In the genomic region with DNA sequence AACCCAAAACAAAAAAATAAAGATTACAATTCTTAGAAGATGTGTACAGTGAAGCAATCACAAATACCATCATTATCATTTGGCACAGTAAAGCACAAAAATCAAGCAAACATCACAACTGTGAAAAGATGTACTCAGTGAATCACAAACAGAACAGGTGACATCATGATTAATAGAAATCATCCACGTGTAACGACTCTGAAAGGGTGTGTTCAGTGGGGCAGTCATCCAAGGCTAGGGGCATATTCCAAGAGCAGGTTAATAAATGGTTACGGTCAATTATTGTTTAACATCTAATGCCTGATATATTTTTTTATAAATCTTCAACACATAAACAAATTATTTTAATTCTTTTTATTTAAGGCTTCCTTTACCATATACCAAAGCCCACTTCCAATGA, we compare ENCODE assay signal across 24 mouse cellular contexts. TPM values are rescaled to one million over a fixed set of nuclear protein-coding genes. Genes with fewer than 3 reads are reported as not detected.
DNase-seq lines count a peak whose midpoint lies in the region; ATAC-seq lines count a peak whose summit lies in the region.
"Had no signal": no experiment of that assay in that cellular context is flagged by ENCODE, and none has a peak within 500 bp of the region (broad histone marks: within the 10 kb centered on the region; RNA-seq: fewer than 3 reads in every experiment).

No protein-coding gene starts in this region.

- no peaks in the 10 kb centered on the region for H3K27me3 ChIP-seq in kidney, embryonic 15.5 days
- H3K27me3 ChIP-seq in kidney, embryonic 16.5 days (ENCODE audit: insufficient read depth, low read length) = no peaks in the 10 kb centered on the region
- H3K27me3 ChIP-seq: forebrain, embryonic 13.5 days; heart, embryonic 13.5 days had no signal

- H3K9me3 ChIP-seq in kidney, embryonic 15.5 days (replicated peaks) = no peaks in the 10 kb centered on the region
- no peaks in the 10 kb centered on the region for H3K9me3 ChIP-seq in kidney, embryonic 16.5 days (ENCODE audit: low read length)
- H3K9me3 ChIP-seq: forebrain, embryonic 10.5 days; forebrain, embryonic 13.5 days; heart, embryonic 10.5 days; heart, embryonic 13.5 days had no signal

- 88% methylated on average over 3 of the region's 3 CpGs for WGBS in kidney, embryonic 15.5 days
- 88% methylated on average over 3 of the region's 3 CpGs for WGBS in kidney, embryonic 16.5 days

- H3K4me3 ChIP-seq in kidney, embryonic 15.5 days (replicated peaks) = no peak overlapping the region
- H3K4me3 ChIP-seq in kidney, embryonic 16.5 days (ENCODE audit: low read length) = no peak overlapping the region
- H3K4me3 ChIP-seq: forebrain, embryonic 10.5 days; forebrain, embryonic 13.5 days; heart, adult 2 months; heart, embryonic 10.5 days; heart, embryonic 13.5 days had no signal

- H3K4me1 ChIP-seq in kidney, embryonic 15.5 days = no peaks in the 10 kb centered on the region
- H3K4me1 ChIP-seq in kidney, embryonic 16.5 days (ENCODE audit: insufficient read depth, low read length) = no peaks in the 10 kb centered on the region
- H3K4me1 ChIP-seq: forebrain, embryonic 10.5 days; forebrain, embryonic 13.5 days; heart, embryonic 10.5 days; heart, embryonic 13.5 days had no signal

- H3K4me2 ChIP-seq in kidney, embryonic 15.5 days = no peak overlapping the region
- no peak overlapping the region for H3K4me2 ChIP-seq in kidney, embryonic 16.5 days (replicated peaks; ENCODE audit: low read depth, low read length)
- H3K4me2 ChIP-seq: forebrain, embryonic 13.5 days; heart, embryonic 13.5 days; hindbrain, embryonic 14.5 days had no signal

- H3K9ac ChIP-seq in kidney, embryonic 15.5 days = no peak overlapping the region
- no peak overlapping the region for H3K9ac ChIP-seq in kidney, embryonic 16.5 days (replicated peaks; ENCODE audit: low read length)
- H3K9ac ChIP-seq: forebrain, embryonic 13.5 days; heart, embryonic 13.5 days; hindbrain, embryonic 14.5 days had no signal

- no peaks in the 10 kb centered on the region for H3K36me3 ChIP-seq in kidney, embryonic 15.5 days
- no peaks in the 10 kb centered on the region for H3K36me3 ChIP-seq in kidney, embryonic 16.5 days (ENCODE audit: insufficient read depth, low read length)
- H3K36me3 ChIP-seq: forebrain, embryonic 10.5 days; heart, embryonic 10.5 days; heart, embryonic 13.5 days had no signal

- ATAC-seq in kidney, embryonic 15.5 days (replicated peaks; ENCODE audit: low FRiP score) = no peak
- ATAC-seq in kidney, embryonic 16.5 days (ENCODE audit: low FRiP score, low TSS enrichment) = no peak
- ATAC-seq: activated CD4-positive, CD25-positive, alpha-beta regulatory T cell, adult 4 months; forebrain, embryonic 13.5 days; forebrain, embryonic 16.5 days had no signal

- peak; percentile 59 for DNase-seq in kidney, adult 11 months
- peak; percentile 91 for DNase-seq in kidney, adult 9 months
- peak; percentile 66 for DNase-seq in kidney, postnatal 14 days
- DNase-seq in cerebellum, adult 18-20 months = no peak
- DNase-seq: adrenal gland, adult 8-10 months; adrenal gland, postnatal 25 days; cerebellum, adult 11-12 months; cerebellum, adult 9-10 months; cerebellum, postnatal 14 days; gastrocnemius, postnatal 10 days; gastrocnemius, postnatal 36 days; heart, adult 2 months; heart, postnatal 14 days; heart, postnatal 4 days had no signal

- H3K27ac ChIP-seq in kidney, embryonic 15.5 days = no peak overlapping the region
- no peak overlapping the region for H3K27ac ChIP-seq in kidney, embryonic 16.5 days (ENCODE audit: low read length)
- H3K27ac ChIP-seq: forebrain, embryonic 10.5 days; forebrain, embryonic 13.5 days; heart, adult 2 months; heart, embryonic 10.5 days; heart, embryonic 13.5 days; hindbrain, embryonic 14.5 days had no signal

RNA-seq across cellular contexts. Expression of a gene that starts 44.9 kb away (rescaled TPM):
- 7.8 and 7.9 TPM in 2 replicates for polyA plus RNA-seq in kidney, embryonic 15.5 days (2015; fragmentation: Nextera tagmentation; extraction: Ambion mirVana)
- 8.0 and 8.3 TPM in 2 replicates for polyA plus RNA-seq in kidney, embryonic 16.5 days (2015; fragmentation: Nextera tagmentation; extraction: Ambion mirVana)

RNA-seq across cellular contexts. Expression of a gene that starts 47.6 kb away (rescaled TPM):
- 0.57 and 0.61 TPM in 2 replicates for polyA plus RNA-seq in kidney, embryonic 15.5 days (2015; fragmentation: Nextera tagmentation; extraction: Ambion mirVana)
- polyA plus RNA-seq in kidney, embryonic 16.5 days (2015; fragmentation: Nextera tagmentation; extraction: Ambion mirVana) = 0.76 and 1.4 TPM in 2 replicates
- polyA plus RNA-seq: heart, embryonic 16.5 days had no signal

RNA-seq across cellular contexts. Expression of a gene that starts 50.4 kb away (rescaled TPM):
- 0.84 and 1.2 TPM in 2 replicates for polyA plus RNA-seq in kidney, embryonic 15.5 days (2015; fragmentation: Nextera tagmentation; extraction: Ambion mirVana)
- 0.92 and 1.1 TPM in 2 replicates for polyA plus RNA-seq in kidney, embryonic 16.5 days (2015; fragmentation: Nextera tagmentation; extraction: Ambion mirVana)

Comparison
In these comparisons a context has a peak if more than half of its experiments do, and no peak if none do; other contexts are left out.
1. DNase-seq: peak in kidney, adult 11 months (single experiment), kidney, adult 9 months (single experiment) and kidney, postnatal 14 days (single experiment); none in cerebellum, adult 18-20 months (0 of 2).